Mouse (Mus musculus) testis, adult 2 months (tissue): ENCODE measurements at regions not wholly inside any gene's neighbourhood (a gene's known extent, or its start where the extent isn't known, plus 50 kb on each side); places are given as distances from the start of the nearest gene placed in this dataset.

Experiments used
- CTCF ChIP-seq: fragments of 200-500 bp; IDR thresholded peaks from 2 replicates; pipeline ENCODE4 v1.5.1; 2012; ENCODE audit warnings: low read depth, mild to moderate bottlenecking, inconsistent platforms, low read length, moderate library complexity; ENCODE audit not compliant: control insufficient read depth, insufficient read depth, insufficient replicate concordance
- POLR2A ChIP-seq: fragments of 200-500 bp; IDR thresholded peaks from 2 replicates; pipeline ENCODE4 v1.6.1; 2012; ENCODE audit warnings: low read depth, mild to moderate bottlenecking, inconsistent platforms, low read length, moderate library complexity; ENCODE audit not compliant: control insufficient read depth

DNA sequence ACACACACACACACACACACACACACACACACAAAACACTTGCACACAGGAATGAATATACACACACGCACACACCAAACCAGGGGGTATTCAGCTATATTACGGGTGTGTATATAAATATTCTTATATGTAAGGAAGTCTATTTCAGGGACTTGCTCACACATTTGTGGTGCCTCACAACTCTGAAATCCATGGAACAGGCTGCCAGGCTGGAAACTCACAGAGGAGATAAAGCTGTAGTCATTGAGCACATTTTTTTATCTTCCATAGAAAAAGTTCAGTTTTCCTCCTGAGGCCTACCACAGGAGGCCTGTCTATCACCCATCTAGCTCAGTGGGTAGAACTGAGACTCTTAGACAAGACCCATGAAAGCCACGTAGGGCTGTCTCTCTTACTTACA, 83.8 kb downstream of the Ier5 start:
- TF ChIP-seq POLR2A (no peak), CTCF (no peak)
